Mouse (Mus musculus) intestine, postnatal 0 days (tissue): Measurements from ENCODE around the gene Ropn1l. TPM values are rescaled to one million over a fixed set of nuclear protein-coding genes. Genes with fewer than 3 reads are reported as not detected.

Experiments
- ATAC-seq: fragments of 200-750 bp; cut with Nextera tagmentation; 2 replicates; pipeline ENCODE4 v1.8.0; 2017; ENCODE audit warnings: mild to moderate bottlenecking, moderate TSS enrichment, moderate library complexity
- H3K27ac ChIP-seq: fragments of 300-500 bp; sonication (generic); 2 replicates; pipeline ENCODE4 v1.5.1; 2014; ENCODE audit warnings: mild to moderate bottlenecking, low read depth, low read length, moderate library complexity
- H3K27me3 ChIP-seq: fragments of 300-500 bp; sonication (generic); replicated peaks from 2 replicates; pipeline ENCODE4 v1.6.1; 2014; ENCODE audit warnings: low read length, mixed read lengths; ENCODE audit not compliant: control insufficient read depth, insufficient read depth
- H3K36me3 ChIP-seq: fragments of 300-500 bp; sonication (generic); 2 replicates; pipeline ENCODE4 v1.6.1; 2014; ENCODE audit warnings: mild to moderate bottlenecking, moderate library complexity; ENCODE audit not compliant: control insufficient read depth, insufficient read depth
- H3K4me1 ChIP-seq: fragments of 300-500 bp; sonication (generic); replicated peaks from 2 replicates; pipeline ENCODE4 v1.6.1; 2014; ENCODE audit warnings: antibody characterized with exemption, low read length, mixed read lengths; ENCODE audit not compliant: control insufficient read depth, insufficient read depth
- H3K4me2 ChIP-seq: fragments of 300-500 bp; sonication (generic); replicated peaks from 2 replicates; pipeline ENCODE4 v1.6.1; 2014; ENCODE audit warnings: low read depth, mild to moderate bottlenecking, moderate library complexity
- H3K4me3 ChIP-seq: fragments of 300-500 bp; sonication (generic); 2 replicates; pipeline ENCODE4 v1.5.1; 2014; ENCODE audit warnings: low read depth, low read length
- H3K9ac ChIP-seq: fragments of 300-500 bp; sonication (generic); 2 replicates; pipeline ENCODE4 v1.6.1; 2014; ENCODE audit warnings: mild to moderate bottlenecking, low read depth, low read length
- H3K9me3 ChIP-seq: fragments of 300-500 bp; sonication (generic); 2 replicates; pipeline ENCODE4 v1.6.1; 2016; ENCODE audit warnings: mixed run types; ENCODE audit not compliant: control insufficient read depth
- CTCF ChIP-seq: sonication (generic); IDR thresholded peaks from 2 replicates; pipeline ENCODE4 v1.5.1; 2016; ENCODE audit warnings: low read depth, mild to moderate bottlenecking, control low read depth, antibody characterized with exemption, moderate library complexity
- WGBS: fragments of 180-500 bp; shearing (Covaris S2); extraction: QIAGEN DNeasy Blood & Tissue Kit; methylation state at CpG from one replicate; pipeline ENCODE4 v1.1.7; 2014; 5-methylcytosine and 5-hydroxymethylcytosine counted together
- polyA plus RNA-seq: library from polyadenylated mRNA; unstranded; fragments of >200 nt; fragmentation: Nextera tagmentation; extraction: Ambion mirVana; gene quantifications from 2 replicates; pipeline ENCODE4 v1.2.1, GENCODE M21; 2015

The Ropn1l gene
- polyA plus RNA-seq, 1 experiment from 2014 or later, result 0.69 TPM

- TF ChIP-seq CTCF, result no peak
Measured at GRCm38 (mm10) chr15:31466295-31466694, 12.8 kb upstream of the Ropn1l start.

DNA sequence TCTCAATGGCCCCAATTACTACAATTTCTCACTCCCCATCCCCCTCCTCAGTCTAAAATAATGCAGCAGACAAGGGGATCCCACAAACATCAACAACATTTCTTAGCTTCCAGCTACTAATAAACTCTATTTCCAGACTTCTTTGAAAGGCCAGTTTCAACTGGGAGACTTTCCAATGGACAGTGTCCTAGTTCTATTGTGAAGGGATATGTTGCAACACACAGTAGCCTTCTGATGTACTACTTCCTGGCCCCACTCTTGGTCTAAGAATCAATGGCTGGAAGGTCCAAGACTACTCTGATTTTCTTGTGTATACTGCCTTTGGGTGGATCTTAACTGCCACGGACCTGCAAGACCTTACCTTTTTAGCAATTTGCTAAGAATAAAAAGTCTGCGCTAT is 12.3 kb upstream of the Ropn1l start:
- H3K27me3 ChIP-seq, result no peaks in the 10 kb centered on the region
- TF ChIP-seq CTCF, result no peak
- WGBS, result 100% methylated on average over 2 of the region's 2 CpGs
- H3K9ac ChIP-seq, result no peak overlapping the region
- H3K4me1 ChIP-seq, result no peaks in the 10 kb centered on the region
- no peak for ATAC-seq
- H3K36me3 ChIP-seq, result peaks cover 77% of the 10 kb centered on the region
- H3K9me3 ChIP-seq, result no peaks in the 10 kb centered on the region
- H3K4me3 ChIP-seq, result no peak overlapping the region
- H3K4me2 ChIP-seq, result no peak overlapping the region
- H3K27ac ChIP-seq, result no peak overlapping the region

More at GRCm38 (mm10) chr15:31466295-31466694, 12.8 kb upstream of the Ropn1l start:
- H3K36me3 ChIP-seq, result peaks cover 72% of the 10 kb centered on the region
- H3K9me3 ChIP-seq, result no peaks in the 10 kb centered on the region
- H3K9ac ChIP-seq, result no peak overlapping the region
- 85% methylated on average over 5 of the region's 5 CpGs for WGBS
- no peak for ATAC-seq
- no peaks in the 10 kb centered on the region for H3K27me3 ChIP-seq
- H3K27ac ChIP-seq, result no peak overlapping the region
- H3K4me1 ChIP-seq, result no peaks in the 10 kb centered on the region
- H3K4me2 ChIP-seq, result no peak overlapping the region
- H3K4me3 ChIP-seq, result no peak overlapping the region

DNA sequence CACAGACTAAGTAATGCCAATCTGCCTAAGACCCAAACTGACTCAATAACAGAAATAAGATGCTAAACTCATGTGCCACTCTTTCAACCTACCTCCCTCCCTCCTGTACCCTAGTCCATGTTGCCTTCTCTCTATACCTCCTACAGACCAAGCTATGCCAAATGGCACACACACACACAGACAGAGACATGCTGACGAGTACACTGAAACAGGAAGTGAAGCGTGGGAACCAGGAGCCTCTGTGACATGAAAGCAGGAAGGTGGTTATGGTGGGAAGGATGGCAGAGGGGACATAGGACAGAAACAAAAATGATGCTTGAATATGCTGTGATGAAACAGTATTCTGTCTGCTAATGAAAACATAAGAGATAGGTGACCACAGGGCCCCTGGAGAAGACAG is 7.0 kb upstream of the Ropn1l start:
- Histone ChIP-seq H3K36me3 (peaks cover 71% of the 10 kb centered on the region), H3K9me3 (no peaks in the 10 kb centered on the region), H3K9ac (no peak overlapping the region), H3K4me3 (no peak overlapping the region), H3K4me2 (no peak overlapping the region), H3K27ac (no peak overlapping the region), H3K27me3 (no peaks in the 10 kb centered on the region), H3K4me1 (no peaks in the 10 kb centered on the region)
- WGBS, result 77% methylated on average over 2 of the region's 2 CpGs
- TF ChIP-seq CTCF, result no peak
- ATAC-seq, result no peak

DNA sequence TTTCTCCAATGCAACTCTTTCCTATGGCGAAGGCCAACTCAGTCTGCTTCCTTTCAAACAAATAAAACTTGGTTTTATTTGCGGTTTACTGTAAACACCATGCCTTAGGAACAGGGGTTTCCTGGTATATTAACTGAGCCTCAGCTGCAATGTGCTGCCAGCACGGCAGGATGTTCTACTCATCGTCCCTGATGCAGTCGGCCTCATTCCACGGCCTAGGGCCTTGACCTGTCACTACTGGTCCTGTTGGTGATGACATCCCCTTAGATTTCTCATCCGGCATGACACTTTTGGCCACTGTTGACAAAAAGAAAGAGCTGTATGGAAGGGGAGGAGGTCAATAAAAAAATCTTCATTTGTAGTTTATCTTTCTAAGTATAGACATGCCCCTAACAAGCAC is 4.5 kb upstream of the Ropn1l start:
- WGBS, result 82% methylated on average over 7 of the region's 7 CpGs
- peaks cover 50% of the 10 kb centered on the region for H3K36me3 ChIP-seq
- TF ChIP-seq CTCF, result no peak
- no peaks in the 10 kb centered on the region for H3K27me3 ChIP-seq
- H3K27ac ChIP-seq, result no peak overlapping the region
- H3K9ac ChIP-seq, result no peak overlapping the region
- H3K9me3 ChIP-seq, result no peaks in the 10 kb centered on the region
- peaks cover 4% of the 10 kb centered on the region; the same call in 1 of the 2 replicates for H3K4me1 ChIP-seq
- no peak overlapping the region for H3K4me3 ChIP-seq
- no peak for ATAC-seq
- no peak overlapping the region for H3K4me2 ChIP-seq

DNA sequence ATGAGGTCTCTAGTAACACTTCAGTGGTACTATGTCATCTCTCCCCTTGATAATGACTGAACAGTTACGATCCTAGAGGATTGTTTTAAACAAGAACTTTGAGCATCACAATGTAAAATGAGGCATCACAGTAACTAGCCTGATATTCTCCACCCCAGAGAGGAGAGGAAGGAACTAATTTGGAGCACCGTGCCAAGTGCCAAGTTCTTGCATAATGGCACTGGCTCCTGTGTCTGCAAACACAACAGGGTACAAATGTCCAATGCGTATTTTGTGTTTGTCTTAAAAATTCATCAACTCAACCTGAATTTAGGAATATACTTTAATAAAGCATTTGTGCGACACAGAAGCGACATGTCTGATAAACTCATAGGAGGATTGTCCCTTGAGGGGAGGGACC is 2.8 kb upstream of the Ropn1l start:
- Histone ChIP-seq H3K27ac (no peak overlapping the region), H3K4me1 (peaks cover 4% of the 10 kb centered on the region; the same call in 1 of the 2 replicates), H3K9me3 (no peaks in the 10 kb centered on the region), H3K4me2 (no peak overlapping the region), H3K4me3 (no peak overlapping the region), H3K36me3 (peaks cover 35% of the 10 kb centered on the region), H3K27me3 (no peaks in the 10 kb centered on the region), H3K9ac (no peak overlapping the region)
- 88% methylated on average over 5 of the region's 5 CpGs for WGBS
- no peak for ATAC-seq
- no peak for TF ChIP-seq CTCF

GRCm38 (mm10) chr15:31454861-31455295 is 1.3 kb upstream of the Ropn1l start:
- no peaks in the 10 kb centered on the region for H3K9me3 ChIP-seq
- peaks cover 4% of the 10 kb centered on the region; the same call in 1 of the 2 replicates for H3K4me1 ChIP-seq
- no peak overlapping the region for H3K4me3 ChIP-seq
- H3K27ac ChIP-seq, result no peak overlapping the region
- no peak overlapping the region for H3K4me2 ChIP-seq
- peaks cover 20% of the 10 kb centered on the region for H3K36me3 ChIP-seq
- H3K9ac ChIP-seq, result no peak overlapping the region
- WGBS, result 73% methylated on average over 7 of the region's 7 CpGs
- TF ChIP-seq CTCF, result no peak
- no peaks in the 10 kb centered on the region for H3K27me3 ChIP-seq
- no peak for ATAC-seq
